In the genomic region with DNA sequence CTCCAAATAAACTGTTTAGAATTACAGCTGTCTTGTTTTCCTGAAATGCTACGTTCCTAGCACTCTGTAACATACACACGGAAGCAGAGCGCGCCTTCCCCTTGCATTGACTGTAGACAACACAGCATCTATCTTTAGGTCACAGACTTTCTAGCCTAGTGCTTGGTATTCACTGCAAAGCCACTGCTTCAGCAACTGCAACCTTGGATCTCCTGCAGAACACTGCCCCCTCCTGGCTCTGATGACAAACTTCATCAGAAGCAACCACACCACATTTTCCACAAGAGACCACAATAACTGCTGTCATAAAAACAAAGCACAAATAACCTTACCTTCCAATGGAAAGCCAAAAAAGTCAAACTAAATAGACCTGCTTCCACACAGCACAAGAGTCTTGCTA, we compare ENCODE assay signal across 8 mouse cellular contexts. TPM values are rescaled to one million over a fixed set of nuclear protein-coding genes. Genes with fewer than 3 reads are reported as not detected.
DNase-seq lines count a peak whose midpoint lies in the region; ATAC-seq and TF ChIP-seq lines count a peak whose summit lies in the region.

No protein-coding gene starts in this region.

- peak; percentile 28 to 31 for DNase-seq in spleen, adult 2 months (ENCODE audit: low read depth in 1 of 2, low spot score in 2 of 2)
- no peak for DNase-seq in spleen, adult 12 weeks (ENCODE audit: low spot score)
- DNase-seq in adrenal gland, postnatal 25 days = peak; percentile 36
- DNase-seq in embryonic facial prominence, embryonic 14.5 days (ENCODE audit: low spot score) = peak; percentile 81
- peak; percentile 67 to 69 for DNase-seq in left cerebral cortex, postnatal 14 days (ENCODE audit: low spot score in 2 of 2)
- DNase-seq in thymus, postnatal 14 days = peak; percentile 65

- no peak overlapping the region for H3K27ac ChIP-seq in spleen, adult 2 months (ENCODE audit: insufficient read depth, low read length)
- H3K27ac ChIP-seq in embryonic facial prominence, embryonic 14.5 days (replicated peaks; ENCODE audit: low read depth, low read length) = no peak overlapping the region

- H3K4me1 ChIP-seq in spleen, adult 2 months (ENCODE audit: control insufficient read depth, insufficient read depth, insufficient read length) = no peaks in the 10 kb centered on the region
- H3K4me1 ChIP-seq in embryonic facial prominence, embryonic 14.5 days (ENCODE audit: control insufficient read depth, insufficient read depth, low read length) = no peaks in the 10 kb centered on the region

- no peak overlapping the region for H3K9ac ChIP-seq in embryonic facial prominence, embryonic 14.5 days (ENCODE audit: low read depth, low read length)

- no peaks in the 10 kb centered on the region for H3K9me3 ChIP-seq in embryonic facial prominence, embryonic 14.5 days (ENCODE audit: control insufficient read depth, low read length)

- H3K27me3 ChIP-seq in spleen, adult 2 months (ENCODE audit: control insufficient read depth, insufficient read depth, low read length) = no peaks in the 10 kb centered on the region
- H3K27me3 ChIP-seq in embryonic facial prominence, embryonic 14.5 days (replicated peaks; ENCODE audit: control insufficient read depth, insufficient read depth, low read length) = no peaks in the 10 kb centered on the region

- intact Hi-C loops in left cerebral cortex, postnatal 14 days (cut with DNase I) = loop anchor here (2.0 to 10.0 kb wide), 2 partner anchors 62 to 100 kb away; no protein-coding TSS in a partner anchor

- 0 out of 2 replicates have a peak, but pooled peaks have one; percentile 41 for ATAC-seq in embryonic facial prominence, embryonic 14.5 days (ENCODE audit: low read depth)
- peak; percentile 71 to 89 for ATAC-seq in hematopoietic stem cell, adult 5-6 weeks (replicated peaks in 1 of 2; ENCODE audit: insufficient read depth in 1 of 2, low FRiP score in 2 of 2, low TSS enrichment in 1 of 2, low read depth in 1 of 2, poor library complexity in 2 of 2, severe bottlenecking in 2 of 2)
- ATAC-seq in monocyte, adult 5-6 weeks (replicated peaks; ENCODE audit: insufficient number of reproducible peaks, low FRiP score, low TSS enrichment, poor library complexity, severe bottlenecking) = peak; percentile 75

- no peak for TF ChIP-seq POLR2A in spleen, adult 2 months (IDR thresholded peaks at IDR 0.05; ENCODE audit: low read depth, low read length)

- no peak overlapping the region for H3K4me2 ChIP-seq in embryonic facial prominence, embryonic 14.5 days (ENCODE audit: low read depth, low read length)

- H3K36me3 ChIP-seq in spleen, adult 2 months (ENCODE audit: control insufficient read depth, insufficient read depth, low read length) = peaks cover 2% of the 10 kb centered on the region
- H3K36me3 ChIP-seq in embryonic facial prominence, embryonic 14.5 days (ENCODE audit: control insufficient read depth, insufficient read depth, low read length) = peaks cover 10% of the 10 kb centered on the region; the same call in 1 of the 2 replicates

- H3K4me3 ChIP-seq in spleen, adult 2 months (ENCODE audit: extremely low read depth, insufficient read depth, insufficient read length) = no peak overlapping the region
- no peak overlapping the region for H3K4me3 ChIP-seq in embryonic facial prominence, embryonic 14.5 days (ENCODE audit: low read depth, low read length)

- 70% methylated on average over 4 of the region's 4 CpGs for WGBS in spleen, adult 2 months
- 73% methylated on average over 4 of the region's 4 CpGs for WGBS in embryonic facial prominence, embryonic 14.5 days

- peak; percentile 55; the same call in 1 of the 2 replicates for TF ChIP-seq CTCF in spleen, adult 2 months (IDR thresholded peaks at IDR 0.05; ENCODE audit: extremely low read depth, insufficient read depth, insufficient read length, insufficient replicate concordance)

RNA-seq across cellular contexts. Expression of a gene that starts 17.2 kb away (rescaled TPM):
- 22.1 and 29.6 TPM in 2 replicates for polyA plus RNA-seq in spleen, adult 2 months (2012; rRNA removed)
- total RNA-seq in adrenal gland, postnatal 25 days (2021) = 30.8 and 42.0 TPM in 2 replicates
- polyA plus RNA-seq in embryonic facial prominence, embryonic 14.5 days (2014; fragmentation: Nextera tagmentation; extraction: Ambion mirVana) = 49.5 and 56.0 TPM in 2 replicates
- total RNA-seq in hematopoietic stem cell, adult 5-6 weeks (2017) = 26.6 and 41.7 TPM in 2 replicates
- 10 to 100 TPM; 62.5 to 63.6 TPM for total RNA-seq in left cerebral cortex, postnatal 14 days (2021)
- total RNA-seq in monocyte, adult 5-6 weeks (2017) = 68.4 to 92.5 TPM (median 74.4 TPM) in 3 replicates
